Mouse (Mus musculus) lung, postnatal 0 days (tissue): ENCODE measurements around the gene Grik4.

Experiments used
- CTCF ChIP-seq: IDR thresholded peaks from 2 replicates; pipeline ENCODE4 v1.5.1; 2016; ENCODE audit warnings: antibody characterized with exemption, mild to moderate bottlenecking
- EP300 ChIP-seq: IDR thresholded peaks from 2 replicates; pipeline ENCODE4 v1.6.1; 2016; ENCODE audit warnings: antibody characterized with exemption, mild to moderate bottlenecking, control low read depth

DNA sequence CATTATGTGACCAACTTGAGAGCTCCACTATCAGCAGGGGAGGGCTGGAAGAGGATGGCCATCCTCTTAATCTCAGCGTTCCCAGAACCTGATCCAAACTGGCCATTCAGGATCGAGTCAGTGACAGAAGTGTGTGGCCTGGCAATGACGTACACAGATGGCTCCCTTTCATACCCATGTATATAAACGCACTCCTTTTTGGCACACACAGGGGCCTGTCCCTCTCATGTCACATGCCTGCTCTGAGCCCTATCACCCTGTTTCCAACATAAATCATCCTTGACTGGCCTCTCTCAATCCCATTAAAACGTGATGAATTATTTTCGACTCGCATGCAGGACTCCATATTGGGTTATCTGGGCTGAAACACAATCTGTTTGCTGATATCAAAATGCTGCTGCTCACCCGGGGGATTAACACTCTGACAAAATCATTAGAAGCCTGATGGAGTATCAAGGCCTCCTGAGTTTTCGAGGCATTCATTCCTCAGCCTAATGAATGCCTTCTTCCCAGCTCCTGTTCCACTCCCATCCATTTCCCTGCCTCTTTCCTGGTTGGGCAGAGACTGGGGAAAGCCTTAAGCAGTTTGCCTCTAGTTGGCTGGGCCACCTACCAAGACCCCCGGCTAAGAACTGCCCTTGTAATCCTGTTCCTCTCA is 159.0 kb downstream of the Grik4 start:
- TF ChIP-seq CTCF = no peak
- TF ChIP-seq EP300 = no peak
